Mouse (Mus musculus) testis, adult 2 months (tissue): Measurements from ENCODE around the gene Pcca. TPM values are rescaled to one million over a fixed set of nuclear protein-coding genes. Genes with fewer than 3 reads are reported as not detected.

Experiments
- H3K27ac ChIP-seq: fragments of 200-500 bp; 2 replicates; pipeline ENCODE4 v1.5.1; 2012; ENCODE audit warnings: low read depth, low read length; ENCODE audit not compliant: control insufficient read depth, insufficient read depth
- H3K27me3 ChIP-seq: fragments of 200-500 bp; 2 replicates; pipeline ENCODE4 v1.6.1; 2012; ENCODE audit warnings: mild to moderate bottlenecking, low read length, moderate library complexity; ENCODE audit not compliant: control insufficient read depth, insufficient read depth
- H3K36me3 ChIP-seq: fragments of 200-500 bp; 2 replicates; pipeline ENCODE4 v1.6.1; 2012; ENCODE audit warnings: mild to moderate bottlenecking, low read length; ENCODE audit not compliant: control insufficient read depth, insufficient read depth
- H3K4me1 ChIP-seq: fragments of 200-500 bp; 2 replicates; pipeline ENCODE4 v1.6.1; 2012; ENCODE audit warnings: low read length; ENCODE audit not compliant: control insufficient read depth, insufficient read depth
- H3K4me3 ChIP-seq: fragments of 200-500 bp; 2 replicates; pipeline ENCODE4 v1.5.1; 2012; ENCODE audit warnings: low read depth, mild to moderate bottlenecking, low read length, moderate library complexity, mixed read lengths; ENCODE audit not compliant: control insufficient read depth
- CTCF ChIP-seq: fragments of 200-500 bp; IDR thresholded peaks from 2 replicates; pipeline ENCODE4 v1.5.1; 2012; ENCODE audit warnings: low read depth, mild to moderate bottlenecking, inconsistent platforms, low read length, moderate library complexity; ENCODE audit not compliant: control insufficient read depth, insufficient read depth, insufficient replicate concordance
- POLR2A ChIP-seq: fragments of 200-500 bp; IDR thresholded peaks from 2 replicates; pipeline ENCODE4 v1.6.1; 2012; ENCODE audit warnings: low read depth, mild to moderate bottlenecking, inconsistent platforms, low read length, moderate library complexity; ENCODE audit not compliant: control insufficient read depth
- polyA plus RNA-seq: library from polyadenylated mRNA; depleted of rRNA; stranded (reverse); fragments of >200 nt; gene quantifications from 2 replicates; pipeline ENCODE4 v1.2.3, GENCODE M21; 2012

The Pcca gene
- polyA plus RNA-seq, 1 experiment, result 47.4 TPM

DNA sequence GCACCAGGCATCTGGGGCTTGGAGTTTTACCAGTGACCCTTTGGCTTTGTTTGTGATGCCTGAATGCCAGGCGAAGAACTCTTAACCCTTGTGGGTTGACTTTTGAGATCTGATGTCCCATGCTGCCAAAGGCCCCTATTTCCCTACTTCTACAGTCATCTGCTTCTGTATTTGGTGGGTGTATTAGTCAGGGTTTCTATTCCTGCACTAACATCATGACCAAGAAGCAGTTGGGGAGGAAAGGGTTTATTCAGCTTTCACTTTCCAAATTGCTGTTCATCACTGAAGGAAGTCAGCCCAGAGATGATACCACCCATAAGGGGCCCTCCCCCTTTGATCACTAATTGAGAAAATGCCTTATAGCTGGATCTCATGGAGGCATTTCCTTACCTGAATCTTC is 296.3 kb downstream of the Pcca start:
- H3K27ac ChIP-seq, result no peak overlapping the region
- TF ChIP-seq CTCF, result no peak
- no peak for TF ChIP-seq POLR2A
- H3K27me3 ChIP-seq, result no peaks in the 10 kb centered on the region
- no peaks in the 10 kb centered on the region for H3K4me1 ChIP-seq
- no peak overlapping the region for H3K4me3 ChIP-seq
- no peaks in the 10 kb centered on the region for H3K36me3 ChIP-seq

DNA sequence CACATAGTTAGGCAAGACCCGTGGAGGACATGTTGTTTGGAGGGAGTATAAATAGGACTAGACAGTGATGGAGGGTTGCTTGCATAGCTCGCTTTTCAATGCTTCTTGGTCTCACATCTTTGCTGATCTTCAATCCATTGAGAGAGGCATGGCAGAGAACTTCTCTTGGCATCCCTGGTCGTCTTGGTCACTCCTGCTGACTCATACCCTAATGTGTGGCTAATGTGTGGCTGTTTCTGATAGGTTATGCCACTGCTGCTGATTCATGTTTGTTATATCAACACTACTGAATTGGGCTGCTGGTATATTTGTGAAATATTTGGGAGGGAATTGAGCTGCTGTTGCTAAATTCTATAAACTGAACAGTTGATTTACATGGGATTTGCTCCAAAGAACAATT is 299.5 kb downstream of the Pcca start:
- H3K4me1 ChIP-seq, result no peaks in the 10 kb centered on the region
- TF ChIP-seq CTCF, result no peak
- TF ChIP-seq POLR2A, result no peak
- H3K27me3 ChIP-seq, result no peaks in the 10 kb centered on the region
- H3K4me3 ChIP-seq, result no peak overlapping the region
- no peak overlapping the region for H3K27ac ChIP-seq
- H3K36me3 ChIP-seq, result no peaks in the 10 kb centered on the region

DNA sequence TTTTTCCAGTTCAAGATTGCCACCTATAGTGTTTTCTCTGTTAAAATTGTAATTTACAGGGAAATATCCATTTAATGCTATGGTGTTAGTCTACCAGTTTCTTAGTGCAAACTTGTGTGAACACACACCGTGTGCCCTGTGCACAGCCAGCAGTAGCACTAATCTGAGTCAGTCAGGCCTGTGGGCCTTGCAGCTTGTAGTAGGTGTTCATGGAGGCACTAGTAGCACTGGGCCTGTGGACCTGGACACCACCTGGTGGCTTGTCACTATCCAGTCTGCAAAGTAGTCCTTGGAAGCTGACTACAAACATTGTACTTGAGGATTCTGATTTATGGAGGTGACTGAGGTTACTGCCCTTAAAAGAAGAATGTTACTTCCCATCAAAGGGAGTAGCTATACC is 300.6 kb downstream of the Pcca start:
- H3K27me3 ChIP-seq, result no peaks in the 10 kb centered on the region
- H3K4me1 ChIP-seq, result no peaks in the 10 kb centered on the region
- no peak for TF ChIP-seq POLR2A
- no peak for TF ChIP-seq CTCF
- H3K36me3 ChIP-seq, result no peaks in the 10 kb centered on the region
- no peak overlapping the region for H3K4me3 ChIP-seq
- H3K27ac ChIP-seq, result no peak overlapping the region

DNA sequence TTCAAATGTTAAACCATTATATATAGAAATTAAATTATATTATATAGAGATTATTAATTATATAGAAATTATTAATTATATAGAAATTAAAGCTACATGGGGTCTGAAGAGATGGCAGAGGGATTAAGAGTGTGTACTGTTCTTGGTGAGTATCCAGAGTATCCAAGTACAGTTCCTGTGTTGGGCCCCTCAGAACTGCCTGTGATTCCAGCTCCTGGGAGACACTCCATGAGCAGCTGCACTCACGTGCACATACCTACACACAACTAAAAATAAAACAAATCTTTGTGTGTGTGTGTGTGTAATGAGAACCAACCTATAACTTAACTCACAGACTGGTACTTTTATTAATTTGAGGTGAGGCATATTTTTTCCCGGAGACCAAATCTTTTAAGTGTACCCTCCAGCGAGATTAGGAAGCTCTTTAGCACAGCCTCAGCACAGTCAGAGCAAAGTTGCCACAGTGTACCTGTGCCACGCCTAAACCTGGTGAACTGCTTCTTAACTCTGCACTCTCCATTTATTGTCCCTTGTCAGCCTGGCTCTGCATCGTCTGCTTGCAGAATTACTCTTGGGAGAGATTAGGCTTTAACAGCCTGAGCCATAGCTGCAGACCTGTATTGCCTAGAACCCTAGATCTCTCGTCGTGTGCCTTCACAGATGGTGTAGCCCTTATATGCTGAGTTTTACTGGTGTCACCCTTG is 301.5 kb downstream of the Pcca start:
- TF ChIP-seq CTCF (no peak), POLR2A (no peak)
- no peak overlapping the region for H3K4me3 ChIP-seq
- no peak overlapping the region for H3K27ac ChIP-seq
- H3K36me3 ChIP-seq, result no peaks in the 10 kb centered on the region
- no peaks in the 10 kb centered on the region for H3K27me3 ChIP-seq
- no peaks in the 10 kb centered on the region for H3K4me1 ChIP-seq

DNA sequence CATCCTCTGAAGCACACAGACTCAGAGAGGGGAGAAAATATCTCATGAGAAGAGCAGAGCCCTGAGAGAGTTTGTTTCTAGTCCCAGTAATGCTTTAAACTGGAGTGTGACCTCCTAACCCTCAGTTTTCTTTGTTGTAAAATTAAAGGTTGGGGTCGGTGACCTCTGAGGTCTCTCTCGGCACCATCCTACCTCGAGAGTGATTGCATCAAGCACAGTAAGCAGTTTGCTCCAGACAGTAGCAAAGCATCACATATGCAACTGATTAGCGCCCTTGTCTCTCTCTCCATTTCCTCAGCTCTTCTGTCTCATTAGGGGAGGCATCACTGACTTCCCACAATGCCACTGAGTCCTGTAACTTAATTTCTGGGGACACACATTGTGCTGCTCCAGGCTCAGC is 302.1 kb downstream of the Pcca start:
- TF ChIP-seq CTCF (no peak), POLR2A (no peak)
- H3K4me3 ChIP-seq, result no peak overlapping the region
- no peaks in the 10 kb centered on the region for H3K4me1 ChIP-seq
- H3K36me3 ChIP-seq, result no peaks in the 10 kb centered on the region
- H3K27ac ChIP-seq, result no peak overlapping the region
- no peaks in the 10 kb centered on the region for H3K27me3 ChIP-seq

DNA sequence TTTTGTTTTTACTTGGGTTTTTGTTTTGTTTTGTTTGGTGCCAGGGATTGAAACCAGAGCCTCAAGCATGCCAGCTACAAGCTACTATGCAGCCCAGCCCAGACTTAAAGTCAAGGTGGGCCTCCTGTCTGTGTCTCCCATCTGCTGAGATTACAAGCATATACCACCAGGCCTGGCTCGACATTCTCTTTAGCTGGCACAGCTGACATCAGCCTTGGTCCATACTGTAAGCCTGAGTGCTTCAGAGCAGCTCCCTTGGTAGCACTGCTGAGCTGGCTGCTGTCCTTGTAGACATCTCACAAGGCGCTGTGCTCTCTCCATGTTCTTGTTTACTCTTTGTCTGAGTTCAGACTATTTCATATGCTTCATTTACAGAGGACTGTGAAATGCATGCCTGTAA is 302.9 kb downstream of the Pcca start:
- no peaks in the 10 kb centered on the region for H3K4me1 ChIP-seq
- H3K27me3 ChIP-seq, result no peaks in the 10 kb centered on the region
- H3K4me3 ChIP-seq, result no peak overlapping the region
- no peak overlapping the region for H3K27ac ChIP-seq
- no peaks in the 10 kb centered on the region for H3K36me3 ChIP-seq
- TF ChIP-seq CTCF, result no peak
- TF ChIP-seq POLR2A, result no peak

DNA sequence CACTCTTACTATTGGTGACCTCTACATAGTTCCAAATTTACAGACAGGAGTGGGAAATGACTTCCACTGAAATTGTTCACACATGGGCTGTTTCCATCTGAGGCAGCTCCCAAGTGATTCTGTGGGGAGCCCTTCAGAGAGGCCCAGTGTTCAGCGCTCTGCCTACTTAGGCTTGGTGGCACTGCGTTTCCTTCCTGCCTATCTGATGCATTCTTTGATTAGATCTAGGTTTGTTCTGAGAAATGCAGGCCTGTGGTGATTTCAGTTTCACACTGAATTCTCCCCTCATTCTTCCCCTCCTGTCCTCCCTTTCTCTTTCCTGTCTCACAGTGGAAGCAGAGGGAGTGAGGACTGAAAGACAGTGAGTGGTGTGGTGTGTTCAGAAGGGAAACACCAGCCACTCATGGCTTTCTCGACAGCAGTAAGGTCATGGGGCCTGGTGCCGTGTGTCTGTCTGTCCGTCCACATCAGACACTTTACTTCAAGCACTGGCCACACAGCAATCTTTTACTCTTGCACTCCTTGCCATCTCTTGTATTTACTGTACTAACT is 318.5 kb downstream of the Pcca start:
- Histone ChIP-seq H3K27me3 (no peaks in the 10 kb centered on the region), H3K36me3 (no peaks in the 10 kb centered on the region), H3K27ac (no peak overlapping the region), H3K4me1 (no peaks in the 10 kb centered on the region), H3K4me3 (no peak overlapping the region)
- TF ChIP-seq CTCF, result no peak
- no peak for TF ChIP-seq POLR2A

DNA sequence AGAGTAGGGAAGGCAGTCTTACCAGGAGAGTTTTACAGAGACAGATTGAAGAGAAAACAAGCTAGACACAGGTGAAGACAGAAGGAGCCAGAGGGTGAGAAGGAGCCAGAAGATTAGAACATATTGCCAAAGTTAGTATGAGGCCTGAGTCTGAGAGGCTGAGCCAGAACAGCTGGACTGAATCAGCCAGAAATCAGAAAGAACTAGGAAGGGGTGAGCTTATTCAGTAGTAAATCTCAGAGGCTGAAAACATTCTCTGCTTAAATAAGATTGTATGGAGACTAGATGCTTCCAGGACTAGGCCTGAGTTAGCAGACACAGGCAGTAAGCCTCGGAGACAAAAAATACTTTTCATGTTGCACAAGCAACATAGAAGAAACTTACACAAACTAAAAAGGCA is 325.7 kb downstream of the Pcca start:
- TF ChIP-seq CTCF, result no peak
- no peak for TF ChIP-seq POLR2A
- Histone ChIP-seq H3K36me3 (no peaks in the 10 kb centered on the region), H3K27me3 (no peaks in the 10 kb centered on the region), H3K4me3 (no peak overlapping the region), H3K4me1 (no peaks in the 10 kb centered on the region), H3K27ac (no peak overlapping the region)
